Mouse (Mus musculus) 416B (cell line): Measurements from ENCODE around the gene Hist1h2ac.

Experiments
- DNase-seq: peaks from one replicate; pipeline ENCODE4 v3.0.0; 2011; ENCODE audit warnings: low read depth

The Hist1h2ac gene

DNA sequence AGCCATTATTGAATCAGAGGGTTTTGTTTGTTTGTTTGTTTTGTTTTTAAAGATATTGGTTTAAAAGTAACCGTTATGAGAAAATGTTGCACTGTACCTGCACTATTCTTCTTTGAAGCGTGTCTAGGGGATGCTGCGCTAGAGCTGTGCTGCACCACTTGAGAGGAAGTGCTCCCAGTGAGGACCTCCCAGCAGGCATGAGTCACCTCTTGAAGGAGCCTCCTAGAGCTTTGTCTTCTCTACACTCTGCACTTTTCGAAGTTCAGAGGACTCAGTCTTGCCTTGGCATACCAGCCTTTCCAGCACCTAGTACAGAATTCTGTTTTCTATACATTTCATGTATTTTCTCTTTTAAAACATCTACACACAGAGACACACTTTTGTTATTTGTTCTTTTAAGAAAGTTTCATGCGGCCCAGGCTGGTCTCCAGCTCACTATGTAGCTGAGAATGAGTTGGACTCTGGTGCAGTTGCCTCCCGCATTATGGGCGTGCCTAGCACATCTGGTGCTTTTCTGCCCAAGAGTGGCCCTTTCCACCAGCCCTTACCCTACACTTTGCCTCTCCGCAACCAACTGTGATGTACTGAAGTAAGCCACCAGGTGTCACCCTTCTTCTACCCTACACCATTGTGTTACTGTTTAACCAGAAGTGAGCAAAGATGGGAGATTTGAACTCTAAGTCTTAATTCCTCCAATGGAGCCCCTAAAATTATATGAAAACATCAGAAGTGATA lies 17.2 kb upstream of the Hist1h2ac start:
- peak; percentile 92 for DNase-seq

GRCm38 (mm10) chr13:23699767-23700166 lies 16.0 kb upstream of the Hist1h2ac start:
- no peak for DNase-seq

GRCm38 (mm10) chr13:23698996-23699395 lies 15.2 kb upstream of the Hist1h2ac start:
- no peak for DNase-seq

DNA sequence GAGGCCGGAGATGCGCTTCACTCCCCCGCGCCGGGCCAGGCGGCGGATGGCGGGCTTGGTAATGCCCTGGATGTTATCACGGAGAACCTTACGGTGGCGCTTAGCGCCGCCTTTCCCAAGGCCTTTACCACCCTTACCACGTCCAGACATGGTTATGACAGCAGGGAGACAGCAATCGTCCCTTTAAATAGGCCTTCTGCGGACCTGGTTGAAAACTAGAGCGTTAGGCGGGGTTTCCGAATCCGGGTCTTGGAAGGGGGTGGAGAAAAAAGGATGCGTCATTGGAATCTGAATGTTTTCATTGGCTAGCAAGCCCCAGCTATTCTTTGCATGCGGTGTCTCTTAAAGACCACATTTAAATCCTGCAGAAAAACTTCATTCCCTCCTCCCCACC lies 14.5 kb upstream of the Hist1h2ac start, which contains the start of gene Hist1h4c:
Hist1h4c (minus strand) TSS at position 155 of the 394 bp plus-strand sequence.
- DNase-seq, result peak; percentile 100

- peak; percentile 92 for DNase-seq
Observed at GRCm38 (mm10) chr13:23697491-23698299, 13.9 kb upstream of the Hist1h2ac start.

- DNase-seq, result no peak
Observed at GRCm38 (mm10) chr13:23696061-23696474, 12.3 kb upstream of the Hist1h2ac start.

GRCm38 (mm10) chr13:23695514-23695913 lies 11.8 kb upstream of the Hist1h2ac start, which contains the start of gene Hist1h1t:
Gene Hist1h1t (plus strand): TSS chr13:23695814.
- DNase-seq, result no peak

GRCm38 (mm10) chr13:23694956-23695355 lies 11.2 kb upstream of the Hist1h2ac start:
- no peak for DNase-seq

GRCm38 (mm10) chr13:23693856-23694440 lies 10.2 kb upstream of the Hist1h2ac start:
- no peak for DNase-seq

GRCm38 (mm10) chr13:23689459-23689858 lies 5.7 kb upstream of the Hist1h2ac start:
- no peak for DNase-seq

DNA sequence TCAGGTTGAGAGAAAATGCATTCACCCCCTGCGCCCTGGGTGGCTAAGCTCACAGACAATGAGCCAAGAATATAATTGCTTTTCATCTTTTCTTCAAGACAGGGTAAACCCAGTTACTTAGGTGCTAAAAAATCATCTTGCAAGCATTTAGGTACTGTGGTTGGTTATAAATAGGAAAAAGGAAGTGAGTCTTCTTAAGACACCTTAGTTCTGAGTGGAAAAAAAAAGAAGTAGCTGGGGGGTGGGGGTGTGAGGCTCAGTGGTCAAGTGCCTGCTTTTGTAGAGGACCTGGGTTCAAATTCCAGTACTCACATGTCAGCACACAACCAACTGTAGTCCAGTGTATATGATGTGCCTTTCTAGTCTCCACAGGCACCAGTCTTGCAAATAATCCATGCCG lies 5.2 kb upstream of the Hist1h2ac start:
- no peak for DNase-seq

DNA sequence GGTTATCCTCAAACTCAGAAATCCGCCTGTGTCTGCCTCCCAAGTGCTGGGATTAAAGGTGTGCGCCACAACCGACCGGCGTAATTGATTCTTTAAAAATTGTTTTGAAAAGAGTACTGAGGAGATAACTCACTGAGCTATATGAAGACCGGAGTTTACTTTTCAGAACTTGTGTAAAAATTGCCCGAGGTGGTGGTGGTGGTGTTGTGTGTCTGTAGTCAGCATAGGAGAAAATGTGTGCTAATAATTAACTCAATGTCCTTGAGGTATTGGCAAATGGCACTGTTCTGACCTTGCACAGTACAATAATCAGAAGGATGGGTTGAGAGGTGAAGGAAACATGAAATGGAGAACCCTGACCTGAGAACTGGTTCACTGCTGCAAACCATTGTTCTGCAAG lies 4.2 kb upstream of the Hist1h2ac start:
- DNase-seq, result no peak

GRCm38 (mm10) chr13:23687181-23687580 lies 3.4 kb upstream of the Hist1h2ac start:
- no peak for DNase-seq

DNA sequence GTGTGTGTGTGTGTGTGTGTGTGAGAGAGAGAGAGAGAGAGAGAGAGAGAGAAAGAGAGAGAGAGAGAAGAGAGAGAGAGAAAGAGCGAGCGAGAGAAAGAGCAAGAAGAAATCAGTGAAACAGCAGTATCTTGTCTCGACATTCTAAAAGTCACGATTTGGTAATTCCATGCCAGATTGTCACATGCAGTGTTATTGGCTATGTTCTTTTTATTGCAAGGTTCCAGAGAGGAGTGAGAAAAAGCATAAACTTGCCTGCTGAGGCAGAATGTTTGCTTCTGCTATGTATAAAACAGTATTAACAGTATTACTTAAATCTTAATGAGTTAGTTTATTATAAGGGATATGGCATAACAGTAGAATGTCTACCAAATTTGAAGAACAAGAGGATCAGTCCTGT lies 2.2 kb upstream of the Hist1h2ac start:
- DNase-seq, result peak; percentile 61

- peak; percentile 85 for DNase-seq
Observed at GRCm38 (mm10) chr13:23685121-23685861, 1.5 kb upstream of the Hist1h2ac start.

DNA sequence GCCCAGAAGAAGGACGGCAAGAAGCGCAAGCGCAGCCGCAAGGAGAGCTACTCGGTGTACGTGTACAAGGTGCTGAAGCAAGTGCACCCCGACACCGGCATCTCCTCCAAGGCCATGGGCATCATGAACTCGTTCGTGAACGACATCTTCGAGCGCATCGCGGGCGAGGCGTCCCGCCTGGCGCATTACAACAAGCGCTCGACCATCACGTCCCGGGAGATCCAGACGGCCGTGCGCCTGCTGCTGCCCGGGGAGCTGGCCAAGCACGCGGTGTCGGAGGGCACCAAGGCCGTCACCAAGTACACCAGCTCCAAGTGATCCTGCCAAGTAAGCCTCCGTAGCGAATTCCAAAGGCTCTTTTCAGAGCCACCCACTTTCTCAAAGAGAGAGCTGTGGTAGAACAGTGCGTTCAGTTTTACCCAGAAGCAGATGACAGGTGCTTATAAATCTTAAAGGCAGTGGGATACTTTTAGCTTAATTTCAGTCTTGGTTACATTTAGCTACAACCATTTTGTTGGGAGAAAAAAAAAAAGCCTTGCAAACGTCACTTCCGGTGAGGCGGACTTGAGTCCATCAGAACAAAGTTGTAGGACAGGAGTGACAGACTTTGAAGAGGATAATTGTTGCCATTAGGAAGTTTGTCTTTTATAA lies 672 bp upstream of the Hist1h2ac start:
- DNase-seq, result peak; percentile 97

DNA sequence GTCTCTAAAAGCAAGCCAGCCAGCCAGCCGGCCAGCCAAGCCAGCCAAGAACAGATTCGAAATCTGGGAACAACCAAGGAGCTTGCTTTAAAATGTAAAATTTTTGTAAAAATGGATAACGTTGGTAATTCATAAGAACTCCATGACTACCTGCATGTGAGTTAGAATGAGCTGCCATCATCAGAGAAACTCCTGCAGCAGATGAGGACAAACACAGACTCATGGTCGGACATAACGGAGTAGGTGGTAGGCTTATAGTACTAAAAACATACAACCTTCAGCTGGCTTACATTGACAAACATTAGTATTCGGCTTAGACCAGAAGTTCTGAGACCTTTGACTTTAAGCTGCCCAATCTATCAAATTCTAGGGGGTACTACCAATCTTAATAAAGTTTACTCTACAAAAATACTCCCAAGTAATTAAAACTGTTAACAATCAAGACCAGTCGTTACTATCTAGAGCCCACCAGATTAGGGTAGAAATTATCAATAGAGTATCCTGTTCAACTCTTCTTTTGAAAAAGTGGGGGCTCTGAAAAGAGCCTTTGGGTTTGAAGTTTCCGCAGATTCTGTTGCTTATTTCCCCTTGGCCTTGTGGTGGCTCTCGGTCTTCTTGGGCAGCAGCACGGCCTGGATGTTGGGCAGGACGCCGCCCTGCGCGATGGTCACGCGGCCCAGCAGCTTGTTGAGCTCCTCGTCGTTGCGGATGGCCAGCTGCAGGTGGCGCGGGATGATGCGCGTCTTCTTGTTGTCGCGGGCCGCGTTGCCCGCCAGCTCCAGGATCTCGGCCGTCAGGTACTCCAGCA lies 597 bp downstream of the Hist1h2ac start:
- DNase-seq, result peak; percentile 79

- no peak for DNase-seq
Observed at GRCm38 (mm10) chr13:23682623-23682946, 1.2 kb downstream of the Hist1h2ac start.

GRCm38 (mm10) chr13:23681990-23682582 lies 1.7 kb downstream of the Hist1h2ac start:
- peak; percentile 57 for DNase-seq

GRCm38 (mm10) chr13:23662536-23662935 lies 21.2 kb downstream of the Hist1h2ac start:
- DNase-seq, result no peak
